Mouse (Mus musculus) olfactory bulb, adult 2 months (tissue): ENCODE results near the gene Hist1h2bh.
"Not testable (repeated sequence)": the region's sequence is repeated elsewhere in the genome, so short reads cannot be mapped to it uniquely, and the experiment has no call there.

Experiments
- CTCF ChIP-seq: fragments of 200-500 bp; IDR thresholded peaks from 2 replicates; pipeline ENCODE4 v1.5.1; 2012; ENCODE audit warnings: low read depth, mild to moderate bottlenecking, low read length, moderate library complexity; ENCODE audit not compliant: insufficient read depth
- POLR2A ChIP-seq: fragments of 200-500 bp; IDR thresholded peaks from 2 replicates; pipeline ENCODE4 v1.6.1; 2012; ENCODE audit warnings: mild to moderate bottlenecking, low read depth, low read length, moderate library complexity; ENCODE audit not compliant: insufficient read depth

- TF ChIP-seq POLR2A, CTCF: not testable (repeated sequence)
These were observed 789 bp downstream of the Hist1h2bh start for GRCm38 (mm10) chr13:23542225-23542980.
